Mouse (Mus musculus): ENCODE data around the gene Epha2. TPM values are rescaled to one million over a fixed set of nuclear protein-coding genes. Genes with fewer than 3 reads are reported as not detected.

Gene Epha2
- polyA plus RNA-seq, 1 experiment from 2014 or later = 10.3 TPM

GRCm38 (mm10) chr4:141297934-141298333 lies 3.1 kb upstream of the Epha2 start:
- Histone ChIP-seq H3K4me1 (ENCODE audit: insufficient read depth, low read depth, low read length) (no peaks in the 10 kb centered on the region), H3K9ac (replicated peaks; ENCODE audit: low read depth) (no peak overlapping the region)
- WGBS = 66% methylated on average over 7 of the region's 7 CpGs

DNA sequence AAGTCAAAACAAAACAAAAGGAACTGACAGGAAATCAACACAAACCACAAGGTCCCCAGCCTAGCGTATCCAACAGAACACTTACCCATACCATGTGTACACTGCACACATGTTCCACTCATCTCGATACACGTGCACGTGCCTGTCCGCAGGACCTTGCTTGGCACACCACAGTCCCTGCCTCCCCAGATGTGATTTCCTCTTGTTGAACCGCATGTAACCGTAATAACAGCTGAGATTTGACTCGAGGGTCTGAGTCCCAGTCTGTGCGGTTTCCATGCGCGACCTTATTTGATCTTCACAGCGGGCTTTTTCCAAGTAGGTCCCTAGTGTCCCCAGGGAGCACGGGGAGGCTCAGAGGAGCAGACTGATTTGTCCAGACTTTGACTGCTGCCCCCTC lies 1.7 kb upstream of the Epha2 start:
- no peak overlapping the region for H3K4me2 ChIP-seq (replicated peaks; ENCODE audit: low read depth, low read length)
- H3K9ac ChIP-seq (replicated peaks; ENCODE audit: low read depth) = no peak overlapping the region
- WGBS = 42% methylated on average over 13 of the region's 13 CpGs
- peaks cover 5% of the 10 kb centered on the region; the same call in 1 of the 2 replicates for H3K4me1 ChIP-seq (ENCODE audit: insufficient read depth, low read depth, low read length)
- H3K9me3 ChIP-seq (ENCODE audit: low read length) = no peaks in the 10 kb centered on the region
- ATAC-seq = no peak
- no peak overlapping the region for H3K27ac ChIP-seq (ENCODE audit: low read length)
- no peaks in the 10 kb centered on the region for H3K36me3 ChIP-seq (ENCODE audit: insufficient read depth, low read length)
- no peak for TF ChIP-seq CTCF (IDR thresholded peaks at IDR 0.05)
- no peak for TF ChIP-seq EP300 (IDR thresholded peaks at IDR 0.05)
- no peaks in the 10 kb centered on the region for H3K27me3 ChIP-seq (replicated peaks; ENCODE audit: insufficient read depth, low read length)
- DNase-seq (ENCODE audit: low spot score) = no peak
- H3K4me3 ChIP-seq (ENCODE audit: low read depth, low read length) = no peak overlapping the region

More at GRCm38 (mm10) chr4:141297934-141298333, 3.1 kb upstream of the Epha2 start:
- no peak for TF ChIP-seq EP300 (IDR thresholded peaks at IDR 0.05)
- TF ChIP-seq CTCF (IDR thresholded peaks at IDR 0.05) = no peak
- H3K27ac ChIP-seq (ENCODE audit: low read length) = no peak overlapping the region
- no peaks in the 10 kb centered on the region for H3K9me3 ChIP-seq (ENCODE audit: low read length)
- no peak overlapping the region for H3K4me2 ChIP-seq (replicated peaks; ENCODE audit: low read depth, low read length)
- no peak overlapping the region for H3K4me3 ChIP-seq (ENCODE audit: low read depth, low read length)
- DNase-seq (ENCODE audit: low spot score) (no peak), ATAC-seq (no peak)
- H3K36me3 ChIP-seq (ENCODE audit: insufficient read depth, low read length) = no peaks in the 10 kb centered on the region
- H3K27me3 ChIP-seq (replicated peaks; ENCODE audit: insufficient read depth, low read length) = no peaks in the 10 kb centered on the region

DNA sequence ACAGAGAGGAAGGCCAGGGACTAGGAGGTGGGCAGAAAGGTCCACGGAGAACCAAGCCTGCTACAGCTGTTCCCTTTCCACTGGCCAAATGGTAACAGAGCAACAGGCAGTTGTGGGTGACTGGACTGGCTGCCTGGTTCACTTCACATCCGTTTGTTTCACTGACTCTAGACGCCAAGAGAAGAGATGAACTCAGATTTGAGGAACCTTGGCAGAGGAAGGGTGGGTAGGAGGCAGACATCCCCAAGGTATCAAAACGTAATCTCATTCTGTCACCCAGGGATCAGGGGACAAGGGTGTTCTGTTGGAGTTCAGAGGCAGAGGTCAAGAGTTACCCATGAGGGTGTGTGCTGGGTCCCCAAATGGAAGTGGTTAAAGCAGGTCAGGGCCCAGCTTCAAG lies 844 bp upstream of the Epha2 start:
- Histone ChIP-seq H3K4me1 (ENCODE audit: insufficient read depth, low read depth, low read length) (peaks cover 5% of the 10 kb centered on the region; the same call in 1 of the 2 replicates), H3K4me2 (replicated peaks; ENCODE audit: low read depth, low read length) (no peak overlapping the region), H3K36me3 (ENCODE audit: insufficient read depth, low read length) (no peaks in the 10 kb centered on the region), H3K9ac (replicated peaks; ENCODE audit: low read depth) (no peak overlapping the region), H3K4me3 (ENCODE audit: low read depth, low read length) (no peak overlapping the region), H3K27ac (ENCODE audit: low read length) (no peak overlapping the region), H3K9me3 (ENCODE audit: low read length) (no peaks in the 10 kb centered on the region), H3K27me3 (replicated peaks; ENCODE audit: insufficient read depth, low read length) (no peaks in the 10 kb centered on the region)
- ATAC-seq = no peak
- TF ChIP-seq EP300 (IDR thresholded peaks at IDR 0.05) (no peak), CTCF (IDR thresholded peaks at IDR 0.05) (no peak)
- 63% methylated on average over 4 of the region's 4 CpGs for WGBS
- no peak for DNase-seq (ENCODE audit: low spot score)

DNA sequence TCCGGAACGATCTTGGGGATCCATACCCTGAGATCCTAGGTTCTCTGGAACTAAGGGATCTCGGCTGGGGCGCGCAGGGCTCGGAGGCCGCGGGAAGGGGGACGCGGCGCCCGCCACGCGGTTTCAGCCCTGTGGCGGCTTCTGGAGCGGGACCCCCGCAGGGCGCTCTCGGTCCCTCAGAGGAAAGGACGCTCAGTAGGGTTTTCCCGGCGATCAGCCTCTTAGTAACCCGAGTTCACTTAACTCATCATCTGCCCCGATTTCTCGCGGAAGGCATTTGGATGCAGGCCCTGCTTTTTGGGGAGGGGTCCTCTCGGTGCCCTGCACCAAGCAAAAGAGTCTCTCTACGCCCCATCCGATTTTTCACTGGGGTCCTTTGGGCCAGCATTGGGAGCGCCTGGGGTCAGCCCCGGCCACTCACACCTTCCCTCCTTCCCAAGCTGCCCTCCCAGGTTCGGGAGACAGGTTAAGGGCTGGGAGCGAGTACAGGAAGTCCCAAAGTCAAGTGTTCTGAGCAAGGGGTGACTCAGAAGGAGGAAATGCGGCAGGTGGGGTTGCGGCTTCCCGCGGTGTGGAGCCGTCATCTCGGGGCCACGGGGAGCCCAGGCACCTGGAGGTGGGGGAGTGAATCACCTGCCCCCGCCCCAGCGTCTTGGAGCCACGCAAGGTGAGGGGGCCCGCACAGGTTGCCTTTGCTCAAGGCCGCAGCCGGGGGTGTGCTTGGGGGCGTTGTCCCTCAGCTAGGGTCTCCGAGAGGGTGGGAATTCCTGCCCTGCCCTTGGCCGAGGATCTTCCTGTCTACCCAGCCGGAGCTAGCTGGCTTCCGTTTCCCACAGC lies 769 bp downstream of the Epha2 start:
- H3K4me1 ChIP-seq (ENCODE audit: insufficient read depth, low read depth, low read length) = peaks cover 5% of the 10 kb centered on the region
- DNase-seq (ENCODE audit: low spot score) = peak; percentile 90
- H3K9ac ChIP-seq (replicated peaks; ENCODE audit: low read depth) = peak overlapping the region; percentile 90
- H3K27me3 ChIP-seq (replicated peaks; ENCODE audit: insufficient read depth, low read length) = no peaks in the 10 kb centered on the region
- peak; percentile 85 for ATAC-seq
- no peaks in the 10 kb centered on the region for H3K9me3 ChIP-seq (ENCODE audit: low read length)
- TF ChIP-seq CTCF (IDR thresholded peaks at IDR 0.05) (no peak; the same call in 1 of the 2 replicates), EP300 (IDR thresholded peaks at IDR 0.05) (peak; percentile 93)
- H3K36me3 ChIP-seq (ENCODE audit: insufficient read depth, low read length) = no peaks in the 10 kb centered on the region
- under 1% methylated on average over 44 of the region's 51 CpGs for WGBS
- H3K4me3 ChIP-seq (ENCODE audit: low read depth, low read length) = peak overlapping the region; percentile 76
- H3K4me2 ChIP-seq (replicated peaks; ENCODE audit: low read depth, low read length) = peak overlapping the region; percentile 73
- peak overlapping the region; percentile 85 for H3K27ac ChIP-seq (ENCODE audit: low read length)

DNA sequence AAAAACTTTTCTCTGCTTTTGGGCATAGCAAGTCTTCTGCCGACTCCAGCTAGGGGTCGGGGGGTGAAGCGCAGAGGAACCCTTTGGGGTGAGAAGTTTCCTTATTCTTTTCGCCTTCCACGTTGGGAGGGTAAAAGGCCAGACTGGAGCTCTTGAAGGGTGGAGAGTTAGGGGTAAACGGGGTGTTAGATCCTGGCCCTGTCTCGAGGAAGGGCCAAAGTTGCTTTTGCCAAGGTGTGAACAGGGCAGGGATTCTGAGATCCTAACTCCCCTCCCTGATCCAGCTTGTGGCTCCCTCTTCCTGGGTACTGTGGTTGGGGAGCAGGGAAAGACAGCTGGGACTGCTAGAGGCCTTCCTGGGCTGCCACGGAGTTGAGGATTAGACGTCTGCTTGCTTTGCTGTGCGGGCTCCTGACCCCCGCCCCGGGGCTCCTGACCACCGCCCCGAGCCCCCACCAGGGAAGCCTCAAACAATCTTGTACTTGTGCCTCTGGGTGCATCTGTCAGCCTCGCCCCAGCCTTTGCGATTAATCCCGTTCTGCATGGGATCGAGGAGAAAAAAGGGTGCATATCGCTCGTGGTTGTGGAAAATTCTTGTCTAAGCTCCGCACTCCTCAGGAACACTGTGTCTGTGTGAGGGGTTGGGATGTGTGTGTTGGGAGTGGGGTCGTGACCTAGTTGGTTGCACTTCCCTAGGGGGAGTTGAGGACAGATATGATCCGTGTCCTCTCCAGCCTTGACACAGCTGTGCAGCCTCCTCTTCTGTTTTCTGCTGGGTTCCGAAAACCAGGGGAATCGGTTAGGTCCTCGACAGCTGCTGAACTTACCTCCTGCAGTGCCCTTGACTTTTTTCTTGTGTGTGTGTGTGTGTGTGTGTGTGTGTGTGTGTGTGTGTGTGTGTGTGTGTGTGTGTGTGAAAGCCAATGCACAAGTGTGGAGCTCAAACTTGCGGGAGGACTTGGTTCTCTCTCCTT lies 1.7 kb downstream of the Epha2 start:
- TF ChIP-seq EP300 (IDR thresholded peaks at IDR 0.05) = no peak
- no peak for TF ChIP-seq CTCF (IDR thresholded peaks at IDR 0.05)
- peak overlapping the region; percentile 73 for H3K4me2 ChIP-seq (replicated peaks; ENCODE audit: low read depth, low read length)
- no peak for DNase-seq (ENCODE audit: low spot score)
- peak overlapping the region; percentile 90 for H3K9ac ChIP-seq (replicated peaks; ENCODE audit: low read depth)
- 13% methylated on average over 27 of the region's 27 CpGs for WGBS
- H3K27ac ChIP-seq (ENCODE audit: low read length) = peak overlapping the region; percentile 85
- H3K27me3 ChIP-seq (replicated peaks; ENCODE audit: insufficient read depth, low read length) = no peaks in the 10 kb centered on the region
- no peak for ATAC-seq
- H3K4me1 ChIP-seq (ENCODE audit: insufficient read depth, low read depth, low read length) = peaks cover 5% of the 10 kb centered on the region
- H3K9me3 ChIP-seq (ENCODE audit: low read length) = no peaks in the 10 kb centered on the region
- H3K36me3 ChIP-seq (ENCODE audit: insufficient read depth, low read length) = no peaks in the 10 kb centered on the region
- peak overlapping the region; percentile 76 for H3K4me3 ChIP-seq (ENCODE audit: low read depth, low read length)

Data from lung, postnatal 0 days (tissue).